ENCODE assay signal across 9 mouse cellular contexts in the genomic region with DNA sequence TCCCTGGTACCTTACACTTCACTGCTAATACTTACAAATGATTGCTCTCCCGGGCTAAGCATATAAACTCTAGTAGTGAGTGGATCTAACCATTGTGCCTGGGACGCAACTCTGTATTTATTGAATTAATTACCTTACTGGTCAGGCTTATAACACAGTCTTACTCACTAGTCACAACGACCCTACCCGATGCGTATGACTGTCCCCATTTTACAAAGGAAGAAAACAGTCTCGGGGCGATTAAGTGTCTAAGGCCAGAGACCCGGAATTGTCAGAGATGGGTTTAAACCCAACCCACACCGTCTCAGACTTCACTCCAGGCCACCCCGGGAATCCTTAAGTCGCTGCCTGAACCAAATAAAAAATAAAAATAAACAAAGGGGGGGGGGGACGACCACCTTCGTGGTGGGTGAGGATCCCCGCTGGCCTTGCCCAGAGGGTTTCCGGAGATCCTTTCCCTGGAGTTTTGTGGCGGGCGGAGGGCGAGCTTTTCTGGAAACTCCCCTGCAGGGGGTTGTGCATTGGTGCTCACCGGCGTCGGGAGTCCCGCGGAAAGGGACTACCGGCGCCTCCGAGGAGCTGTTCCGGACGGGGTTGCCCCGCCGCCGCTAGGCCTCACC. TPM values are rescaled to one million over a fixed set of nuclear protein-coding genes. Genes with fewer than 3 reads are reported as not detected.
DNase-seq lines count a peak whose midpoint lies in the region; ATAC-seq and TF ChIP-seq lines count a peak whose summit lies in the region.
"Had no signal": no experiment of that assay in that cellular context is flagged by ENCODE, and none has a peak within 500 bp of the region (broad histone marks: within the 10 kb centered on the region; RNA-seq: fewer than 3 reads in every experiment).

No protein-coding gene starts in this region.

- TF ChIP-seq POLR2A in lung, adult 2 months (IDR thresholded peaks at IDR 0.05; ENCODE audit: borderline replicate concordance, extremely low read depth, low read depth, low read length) = no peak

- no peak for DNase-seq in lung, adult 2 months
- DNase-seq in lung, postnatal 4 days = no peak
- peak; percentile 35 for DNase-seq in adipocyte (ENCODE audit: low spot score)
- peak; percentile 61 for DNase-seq in hindbrain, embryonic 11.5 days (ENCODE audit: low spot score)
- DNase-seq in midbrain, embryonic 11.5 days (ENCODE audit: low spot score, missing footprints) = peak; percentile 97
- no peak for DNase-seq in gastrocnemius, postnatal 10 days
- DNase-seq in left cerebral cortex, postnatal 14 days (ENCODE audit: low spot score in 2 of 2) = no peak
- DNase-seq in right cerebral cortex, postnatal 25 days = no peak

- intact Hi-C loops in left cerebral cortex, postnatal 14 days (cut with DNase I) = no loop called here

- whole genome bisulfite sequencing in lung, adult 2 months = 1% methylated on average over 31 of the region's 31 CpGs
- WGBS in hindbrain, embryonic 11.5 days = 0% methylated on average over 31 of the region's 31 CpGs
- under 1% methylated on average over 31 of the region's 31 CpGs for WGBS in midbrain, embryonic 11.5 days

- H3K9me3 ChIP-seq in hindbrain, embryonic 11.5 days (ENCODE audit: control insufficient read depth, low read length) = no peaks in the 10 kb centered on the region
- no peaks in the 10 kb centered on the region for H3K9me3 ChIP-seq in midbrain, embryonic 11.5 days (ENCODE audit: control insufficient read depth, low read length)

- ATAC-seq in hindbrain, embryonic 11.5 days (ENCODE audit: low FRiP score) = peak; percentile 36
- peak; percentile 34; the same call in 1 of the 2 replicates for ATAC-seq in midbrain, embryonic 11.5 days (ENCODE audit: low FRiP score)

- peaks cover 11% of the 10 kb centered on the region for H3K4me1 ChIP-seq in lung, adult 2 months (ENCODE audit: control insufficient read depth, insufficient read depth, low read length)
- no peaks in the 10 kb centered on the region for H3K4me1 ChIP-seq in hindbrain, embryonic 11.5 days (replicated peaks; ENCODE audit: control insufficient read depth, insufficient read depth, low read length)
- H3K4me1 ChIP-seq in midbrain, embryonic 11.5 days (ENCODE audit: control insufficient read depth, insufficient read depth, low read length) = peaks cover 16% of the 10 kb centered on the region

- H3K36me3 ChIP-seq in hindbrain, embryonic 11.5 days (ENCODE audit: control insufficient read depth, insufficient read depth, low read length) = 0 out of 2 replicates have a peak, but pooled peaks cover 3% of the 10 kb centered on the region
- H3K36me3 ChIP-seq in midbrain, embryonic 11.5 days (ENCODE audit: control insufficient read depth, insufficient read depth, low read length) = peaks cover 5% of the 10 kb centered on the region; the same call in 1 of the 2 replicates

- peak overlapping the region; percentile 99 for H3K27ac ChIP-seq in hindbrain, embryonic 11.5 days (ENCODE audit: low read depth, low read length)
- peak overlapping the region; percentile 99 for H3K27ac ChIP-seq in midbrain, embryonic 11.5 days (ENCODE audit: low read depth, low read length)

- H3K9ac ChIP-seq in hindbrain, embryonic 11.5 days (ENCODE audit: low read depth, low read length) = peak overlapping the region; percentile 100
- peak overlapping the region; percentile 100 for H3K9ac ChIP-seq in midbrain, embryonic 11.5 days (ENCODE audit: low read length)

- no peaks in the 10 kb centered on the region for H3K27me3 ChIP-seq in hindbrain, embryonic 11.5 days (ENCODE audit: control insufficient read depth, insufficient read depth, low read length)
- H3K27me3 ChIP-seq in midbrain, embryonic 11.5 days (ENCODE audit: control insufficient read depth, insufficient read depth, low read length) = no peaks in the 10 kb centered on the region

- H3K4me3 ChIP-seq in lung, adult 2 months (replicated peaks; ENCODE audit: extremely low read depth, low read depth, low read length) = peak overlapping the region; percentile 88
- peak overlapping the region; percentile 93 for H3K4me3 ChIP-seq in hindbrain, embryonic 11.5 days (ENCODE audit: low read depth, low read length)
- peak overlapping the region; percentile 92 for H3K4me3 ChIP-seq in midbrain, embryonic 11.5 days (ENCODE audit: low read depth, low read length)

- no peak for TF ChIP-seq CTCF in lung, adult 2 months (IDR thresholded peaks at IDR 0.05; ENCODE audit: insufficient read depth, low read length)

- H3K4me2 ChIP-seq in hindbrain, embryonic 11.5 days (replicated peaks; ENCODE audit: low read depth, low read length) = peak overlapping the region; percentile 57
- peak overlapping the region; percentile 67 for H3K4me2 ChIP-seq in midbrain, embryonic 11.5 days

RNA-seq across cellular contexts. Expression of a gene that starts 1.1 kb away (rescaled TPM):
- 19.3 and 20.8 TPM in 2 replicates for polyA plus RNA-seq in lung, adult 2 months (2012; rRNA removed)
- polyA plus RNA-seq in hindbrain, embryonic 11.5 days (2014; fragmentation: Nextera tagmentation; extraction: Ambion mirVana) = 217 and 219 TPM in 2 replicates
- polyA plus RNA-seq in midbrain, embryonic 11.5 days (2014; fragmentation: Nextera tagmentation; extraction: Ambion mirVana) = 184 and 194 TPM in 2 replicates
- total RNA-seq in gastrocnemius, postnatal 10 days (2021) = 10 to 100 TPM; 55.5 to 63.5 TPM
- total RNA-seq in left cerebral cortex, postnatal 14 days (2021) = 10 to 100 TPM; 67.1 to 73.7 TPM

RNA-seq across cellular contexts. Expression of a gene that starts 14.1 kb away (rescaled TPM):
- 0.11 and 0.12 TPM in 2 replicates for polyA plus RNA-seq in lung, adult 2 months (2012; rRNA removed)
- 0.67 and 0.80 TPM in 2 replicates for polyA plus RNA-seq in hindbrain, embryonic 11.5 days (2014; fragmentation: Nextera tagmentation; extraction: Ambion mirVana)
- polyA plus RNA-seq in midbrain, embryonic 11.5 days (2014; fragmentation: Nextera tagmentation; extraction: Ambion mirVana) = 0.40 and 0.68 TPM in 2 replicates
- total RNA-seq in gastrocnemius, postnatal 10 days (2021) = 10 to 100 TPM in 1 of 2 experiments, 1 to 10 TPM in 1; 9.3 to 11.7 TPM
- 10 to 100 TPM; 27.7 to 30.0 TPM for total RNA-seq in left cerebral cortex, postnatal 14 days (2021)
- total RNA-seq: hematopoietic stem cell, adult 5-6 weeks had no signal

RNA-seq across cellular contexts. Expression of a gene that starts 55.3 kb away (rescaled TPM):
- not detected in 2 replicates for polyA plus RNA-seq in lung, adult 2 months (2012; rRNA removed)
- 0.10 TPM in 1 of 2 replicates, not detected in the other for polyA plus RNA-seq in hindbrain, embryonic 11.5 days (2014; fragmentation: Nextera tagmentation; extraction: Ambion mirVana)
- not detected in 2 replicates for polyA plus RNA-seq in midbrain, embryonic 11.5 days (2014; fragmentation: Nextera tagmentation; extraction: Ambion mirVana)
- total RNA-seq in gastrocnemius, postnatal 10 days (2021) = not detected
- total RNA-seq in left cerebral cortex, postnatal 14 days (2021) = not detected
- total RNA-seq: hematopoietic stem cell, adult 5-6 weeks had no signal

Comparison
In these comparisons a context has a peak if more than half of its experiments do, and no peak if none do; other contexts are left out.
1. DNase-seq: peak in adipocyte (single experiment), hindbrain, embryonic 11.5 days (single experiment) and midbrain, embryonic 11.5 days (single experiment); none in lung, adult 2 months (single experiment), lung, postnatal 4 days (0 of 2), gastrocnemius, postnatal 10 days (single experiment), left cerebral cortex, postnatal 14 days (0 of 2) and right cerebral cortex, postnatal 25 days (single experiment).
2. Peak in every context shown above with its lines, with median percentiles within 50 percentile points of each other: H3K4me3 ChIP-seq.